Mouse (Mus musculus): ENCODE data around the gene Mdh1b.

Gene Mdh1b

DNA sequence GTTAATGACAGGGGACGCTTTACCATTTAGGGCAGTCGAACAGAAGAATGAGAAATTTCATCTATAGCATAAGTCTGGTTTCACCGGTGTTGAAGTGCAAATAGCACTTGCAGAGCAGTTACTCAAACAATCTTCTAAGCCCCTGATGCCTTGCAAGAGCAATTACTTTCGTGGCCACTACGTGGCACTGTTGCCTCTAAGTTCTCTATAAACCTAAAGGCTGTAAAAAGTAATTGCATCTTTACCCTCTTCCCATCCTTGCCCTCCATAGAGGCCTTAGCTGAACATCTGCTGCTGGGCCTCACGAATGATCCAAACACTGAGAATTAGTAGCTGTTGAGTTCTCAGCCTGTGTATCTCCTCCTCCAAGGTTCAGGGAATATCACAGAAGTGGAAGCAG, 72.1 kb downstream of the Mdh1b start:
- peak; percentile 30 for DNase-seq (ENCODE audit: low spot score)
